Mouse (Mus musculus): ENCODE results near the gene Inhbb. TPM values are rescaled to one million over a fixed set of nuclear protein-coding genes. Genes with fewer than 3 reads are reported as not detected.

The Inhbb gene
- polyA plus RNA-seq, 1 experiment from 2014 or later = 3.0 TPM

DNA sequence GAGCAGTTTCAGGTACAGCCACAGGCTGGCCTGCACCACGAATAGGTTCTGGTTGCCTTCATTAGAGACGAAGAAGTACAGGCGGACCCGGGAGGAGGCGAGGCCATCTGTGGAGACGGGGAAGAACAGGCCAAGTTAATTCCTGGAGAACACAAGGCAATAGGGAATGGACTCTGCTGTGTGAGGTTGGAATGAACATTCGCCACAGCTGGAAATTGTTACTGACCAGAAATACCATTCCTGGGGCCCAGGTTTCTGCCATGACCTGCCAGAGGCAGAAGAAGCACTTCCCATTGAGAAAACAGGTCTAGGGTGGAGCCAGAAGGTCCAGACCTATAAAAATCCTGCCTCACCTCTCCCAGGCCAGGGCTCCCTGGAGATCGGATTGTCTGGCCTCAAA is 4.1 kb downstream of the Inhbb start:
- peaks cover 4% of the 10 kb centered on the region; the same call in 1 of the 2 replicates for H3K36me3 ChIP-seq
- WGBS = 72% methylated on average over 8 of the region's 8 CpGs
- no peak overlapping the region for H3K9ac ChIP-seq
- no peaks in the 10 kb centered on the region for H3K9me3 ChIP-seq
- no peak overlapping the region for H3K4me3 ChIP-seq
- H3K27me3 ChIP-seq (replicated peaks) = peaks cover 64% of the 10 kb centered on the region
- H3K4me2 ChIP-seq (replicated peaks) = no peak overlapping the region
- H3K27ac ChIP-seq = no peak overlapping the region
- peaks cover 25% of the 10 kb centered on the region for H3K4me1 ChIP-seq
- ATAC-seq (ENCODE audit: low FRiP score, low read depth) = no peak

DNA sequence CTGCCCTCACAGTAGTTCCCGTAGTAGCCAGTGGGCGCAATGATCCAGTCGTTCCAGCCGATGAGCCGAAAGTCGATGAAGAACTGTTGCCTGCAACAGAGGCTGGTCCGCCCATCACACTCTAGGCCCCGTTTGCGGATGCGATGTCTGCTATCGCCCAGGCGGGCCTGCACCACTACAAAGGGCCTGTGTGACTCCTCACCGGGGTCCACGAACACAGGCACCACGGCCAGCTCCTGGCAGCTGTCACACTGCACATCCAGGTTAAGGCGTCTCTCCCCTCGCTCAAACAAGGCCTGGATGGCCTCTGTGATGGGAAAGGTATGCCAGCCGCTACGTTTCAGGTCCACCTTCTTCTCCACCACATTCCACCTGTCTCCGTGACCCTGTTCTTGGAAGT is 4.5 kb downstream of the Inhbb start:
- Histone ChIP-seq H3K4me2 (replicated peaks) (no peak overlapping the region), H3K4me3 (no peak overlapping the region), H3K9ac (no peak overlapping the region), H3K27me3 (replicated peaks) (peaks cover 59% of the 10 kb centered on the region), H3K27ac (no peak overlapping the region), H3K36me3 (peaks cover 4% of the 10 kb centered on the region; the same call in 1 of the 2 replicates), H3K4me1 (peaks cover 21% of the 10 kb centered on the region), H3K9me3 (no peaks in the 10 kb centered on the region)
- ATAC-seq (ENCODE audit: low FRiP score, low read depth) = no peak
- WGBS = 81% methylated on average over 20 of the region's 20 CpGs

DNA sequence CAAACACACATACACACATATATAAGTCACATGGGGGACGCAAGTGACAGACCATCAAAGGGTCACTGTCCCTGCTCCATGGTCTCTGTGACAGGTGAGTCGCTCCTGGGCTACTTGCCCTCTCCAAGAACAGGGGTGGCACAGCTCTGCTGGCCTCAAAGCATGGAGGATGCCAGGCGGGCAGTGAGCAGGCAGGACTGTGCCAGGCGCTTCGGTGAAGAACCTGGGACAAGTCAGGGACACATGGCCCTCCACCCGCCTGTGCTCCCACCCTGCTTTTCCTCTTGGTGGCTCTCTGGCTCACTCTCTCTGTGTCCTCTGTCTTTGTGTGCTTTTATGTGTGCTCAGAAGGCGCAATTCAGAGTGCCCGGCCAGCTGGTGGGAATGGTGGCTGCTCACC is 5.4 kb downstream of the Inhbb start:
- no peak for ATAC-seq (ENCODE audit: low FRiP score, low read depth)
- H3K9me3 ChIP-seq = no peaks in the 10 kb centered on the region
- no peak overlapping the region for H3K9ac ChIP-seq
- no peak overlapping the region for H3K4me3 ChIP-seq
- H3K27me3 ChIP-seq (replicated peaks) = peaks cover 51% of the 10 kb centered on the region
- peaks cover 4% of the 10 kb centered on the region; the same call in 1 of the 2 replicates for H3K36me3 ChIP-seq
- 62% methylated on average over 8 of the region's 8 CpGs for WGBS
- no peak overlapping the region for H3K4me2 ChIP-seq (replicated peaks)
- H3K27ac ChIP-seq = no peak overlapping the region
- peaks cover 17% of the 10 kb centered on the region for H3K4me1 ChIP-seq

DNA sequence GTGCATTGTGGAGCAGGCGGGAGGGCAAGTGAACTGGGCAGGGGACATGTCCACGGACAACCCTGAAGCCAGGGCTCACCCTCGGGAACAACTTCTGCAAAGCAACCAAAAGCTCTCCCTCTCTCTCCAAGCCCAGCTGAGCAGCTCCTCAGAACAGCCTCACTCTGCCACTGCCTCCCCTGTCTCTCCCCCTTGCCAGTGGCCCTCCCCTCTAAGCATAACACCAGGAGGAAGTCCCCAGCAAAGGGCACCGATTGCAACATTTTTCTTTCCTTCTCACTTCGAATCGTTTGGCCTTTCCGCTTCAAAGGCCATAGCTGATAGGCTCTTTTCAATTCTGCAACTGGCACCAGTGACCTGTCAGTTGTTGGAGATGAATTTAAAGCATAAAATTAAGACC is 5.9 kb downstream of the Inhbb start:
- ATAC-seq (ENCODE audit: low FRiP score, low read depth) = no peak
- H3K9me3 ChIP-seq = no peaks in the 10 kb centered on the region

DNA sequence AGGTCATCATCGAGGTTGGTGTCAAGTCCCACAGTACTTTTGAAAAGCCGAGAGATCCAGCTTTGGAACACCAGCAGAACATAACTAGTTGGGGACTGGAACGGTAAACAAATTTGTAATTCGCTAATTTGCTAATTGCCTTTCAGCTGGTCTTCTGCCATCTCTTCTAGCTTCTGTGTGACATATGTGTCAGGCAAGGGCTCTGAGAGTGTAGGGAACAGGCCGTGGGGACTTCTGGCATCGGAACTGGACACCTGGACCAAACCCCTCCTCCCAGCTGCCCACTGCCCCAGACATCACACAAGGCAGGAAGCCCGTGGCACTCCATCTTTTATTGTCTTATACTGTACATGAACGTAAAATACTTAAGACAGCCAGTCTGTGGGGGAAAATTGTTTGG is 6.9 kb downstream of the Inhbb start:
- Histone ChIP-seq H3K9me3 (no peaks in the 10 kb centered on the region), H3K27ac (no peak overlapping the region), H3K9ac (no peak overlapping the region), H3K27me3 (replicated peaks) (peaks cover 40% of the 10 kb centered on the region), H3K4me1 (peaks cover 9% of the 10 kb centered on the region; the same call in 1 of the 2 replicates), H3K4me3 (no peak overlapping the region), H3K36me3 (peaks cover 4% of the 10 kb centered on the region; the same call in 1 of the 2 replicates), H3K4me2 (replicated peaks) (no peak overlapping the region)
- 92% methylated on average over 8 of the region's 8 CpGs for WGBS
- no peak for ATAC-seq (ENCODE audit: low FRiP score, low read depth)

More for the DNA sequence above, 5.9 kb downstream of the Inhbb start:
- H3K27ac ChIP-seq = no peak overlapping the region
- H3K4me3 ChIP-seq = no peak overlapping the region
- 72% methylated on average over 7 of the region's 7 CpGs for WGBS
- peaks cover 4% of the 10 kb centered on the region; the same call in 1 of the 2 replicates for H3K36me3 ChIP-seq
- H3K4me1 ChIP-seq = peaks cover 17% of the 10 kb centered on the region
- H3K27me3 ChIP-seq (replicated peaks) = peaks cover 47% of the 10 kb centered on the region
- no peak overlapping the region for H3K9ac ChIP-seq
- no peak overlapping the region for H3K4me2 ChIP-seq (replicated peaks)

DNA sequence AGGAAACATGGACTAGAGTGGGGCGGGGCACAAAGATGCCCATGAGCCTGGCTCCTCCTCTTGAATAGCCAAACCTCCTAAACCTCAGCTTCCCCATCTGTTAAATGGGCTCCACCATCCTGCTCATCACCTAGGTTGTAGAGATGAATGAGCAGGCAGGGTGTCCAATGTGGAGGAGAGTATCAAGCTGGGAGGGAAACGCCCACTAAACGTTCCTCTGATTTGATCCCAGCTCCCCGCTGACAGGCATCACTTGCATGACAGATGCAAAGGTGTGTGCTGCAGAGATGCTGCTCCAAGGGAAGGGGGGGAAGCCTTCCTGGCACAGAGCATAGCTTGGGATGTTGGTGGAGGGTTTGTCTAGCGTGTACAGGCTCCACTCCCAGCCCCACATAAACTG is 11.4 kb downstream of the Inhbb start:
- H3K9me3 ChIP-seq = no peaks in the 10 kb centered on the region
- no peaks in the 10 kb centered on the region for H3K36me3 ChIP-seq
- H3K27ac ChIP-seq = no peak overlapping the region
- WGBS = 85% methylated on average over 5 of the region's 5 CpGs
- no peak overlapping the region for H3K4me2 ChIP-seq (replicated peaks)
- ATAC-seq (ENCODE audit: low FRiP score, low read depth) = no peak
- peaks cover 5% of the 10 kb centered on the region; the same call in 1 of the 2 replicates for H3K4me1 ChIP-seq
- H3K4me3 ChIP-seq = no peak overlapping the region
- H3K27me3 ChIP-seq (replicated peaks) = no peaks in the 10 kb centered on the region
- H3K9ac ChIP-seq = no peak overlapping the region

DNA sequence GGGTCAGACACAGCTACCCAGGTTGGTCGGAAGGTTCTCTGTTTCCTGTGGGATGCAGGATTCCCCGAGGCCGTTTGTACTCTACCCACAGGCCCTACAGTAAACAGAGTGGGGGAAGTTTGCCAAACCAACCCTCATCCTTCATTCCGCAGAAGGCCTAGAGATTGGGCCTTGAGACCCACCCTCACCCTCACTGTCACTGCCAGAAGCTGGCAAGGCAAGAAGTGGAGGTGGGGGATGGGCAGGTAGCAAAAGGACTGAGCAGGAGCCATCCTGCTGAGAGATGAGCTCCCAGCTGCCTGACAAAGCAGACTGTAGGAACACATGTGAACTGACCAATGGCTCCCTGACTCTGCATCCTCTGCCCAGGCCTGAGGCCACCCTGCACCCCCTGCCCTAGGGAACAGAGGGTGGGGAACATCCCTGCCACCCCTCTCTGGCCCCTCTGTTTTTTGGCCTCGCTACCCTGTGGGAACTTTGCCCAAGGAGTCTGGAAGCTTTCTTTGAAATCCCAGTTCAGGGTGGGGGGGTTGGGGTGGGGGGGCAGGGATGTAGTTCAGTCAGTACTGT is 12.4 kb downstream of the Inhbb start:
- H3K27me3 ChIP-seq (replicated peaks) = no peaks in the 10 kb centered on the region
- H3K27ac ChIP-seq = no peak overlapping the region
- ATAC-seq (ENCODE audit: low FRiP score, low read depth) = no peak
- H3K36me3 ChIP-seq = no peaks in the 10 kb centered on the region
- 69% methylated on average over 5 of the region's 5 CpGs for WGBS
- no peak overlapping the region for H3K4me2 ChIP-seq (replicated peaks)
- no peaks in the 10 kb centered on the region for H3K9me3 ChIP-seq
- peaks cover 5% of the 10 kb centered on the region; the same call in 1 of the 2 replicates for H3K4me1 ChIP-seq
- no peak overlapping the region for H3K9ac ChIP-seq
- no peak overlapping the region for H3K4me3 ChIP-seq

DNA sequence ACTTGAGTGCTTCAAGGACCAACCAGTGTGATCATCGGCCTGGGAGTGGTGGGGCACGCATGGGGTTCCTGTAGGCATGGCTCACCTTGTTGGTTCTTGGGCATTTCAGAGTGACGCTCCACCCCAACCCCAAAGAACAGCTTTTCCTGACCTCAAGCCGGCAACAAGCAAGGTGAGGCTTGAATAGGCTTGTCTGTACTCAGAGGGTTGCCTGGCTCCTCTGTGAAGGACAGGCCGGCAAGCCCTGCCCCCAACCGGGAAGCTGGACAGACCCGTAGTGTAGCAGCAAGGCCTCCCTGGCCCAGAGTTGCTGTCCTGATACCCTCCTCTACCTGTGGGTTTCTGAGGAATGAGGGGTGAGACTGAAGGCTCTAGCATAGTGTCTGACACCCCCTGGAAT is 12.9 kb downstream of the Inhbb start:
- H3K4me1 ChIP-seq = peaks cover 5% of the 10 kb centered on the region; the same call in 1 of the 2 replicates
- 80% methylated on average over 7 of the region's 7 CpGs for WGBS
- H3K36me3 ChIP-seq = no peaks in the 10 kb centered on the region
- ATAC-seq (ENCODE audit: low FRiP score, low read depth) = no peak
- H3K27me3 ChIP-seq (replicated peaks) = no peaks in the 10 kb centered on the region
- H3K4me2 ChIP-seq (replicated peaks) = no peak overlapping the region
- no peaks in the 10 kb centered on the region for H3K9me3 ChIP-seq
- no peak overlapping the region for H3K4me3 ChIP-seq
- no peak overlapping the region for H3K9ac ChIP-seq
- no peak overlapping the region for H3K27ac ChIP-seq

DNA sequence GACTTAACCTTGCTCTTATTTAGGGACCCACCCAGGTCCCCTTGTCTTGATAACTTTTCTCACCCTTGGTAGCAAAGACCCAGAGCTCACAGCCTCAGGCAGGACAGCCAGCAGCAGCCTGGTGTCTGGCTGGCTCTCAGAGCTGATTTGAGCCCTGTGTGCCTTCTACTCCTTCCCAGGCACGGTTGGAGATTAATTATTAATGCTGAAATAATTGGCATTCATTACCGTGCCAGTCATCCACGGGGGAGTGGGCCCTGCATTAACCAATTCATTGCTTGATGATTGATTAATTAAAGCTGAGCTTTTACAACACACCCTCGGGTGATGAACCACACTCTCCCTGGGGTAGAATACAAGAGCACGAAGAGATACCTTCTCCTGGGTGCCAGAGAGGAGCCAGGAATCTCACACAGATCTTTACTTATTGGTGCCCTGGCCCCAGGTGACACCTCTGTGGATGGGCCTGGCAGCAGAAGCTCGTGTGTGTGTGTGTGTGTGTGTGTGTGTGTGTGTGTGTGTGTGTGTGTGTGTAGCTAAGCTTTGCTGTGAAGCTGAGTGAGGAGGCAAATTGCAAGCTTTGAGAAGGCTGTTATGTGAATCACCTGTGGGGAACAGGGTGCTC is 14.2 kb downstream of the Inhbb start:
- peaks cover 5% of the 10 kb centered on the region; the same call in 1 of the 2 replicates for H3K4me1 ChIP-seq
- no peak overlapping the region for H3K4me3 ChIP-seq
- no peak overlapping the region for H3K9ac ChIP-seq
- no peak overlapping the region for H3K4me2 ChIP-seq (replicated peaks)
- peak; percentile 57 for ATAC-seq (ENCODE audit: low FRiP score, low read depth)
- WGBS = 27% methylated on average over 6 of the region's 6 CpGs
- no peaks in the 10 kb centered on the region for H3K36me3 ChIP-seq
- no peaks in the 10 kb centered on the region for H3K27me3 ChIP-seq (replicated peaks)
- no peaks in the 10 kb centered on the region for H3K9me3 ChIP-seq
- no peak overlapping the region for H3K27ac ChIP-seq

DNA sequence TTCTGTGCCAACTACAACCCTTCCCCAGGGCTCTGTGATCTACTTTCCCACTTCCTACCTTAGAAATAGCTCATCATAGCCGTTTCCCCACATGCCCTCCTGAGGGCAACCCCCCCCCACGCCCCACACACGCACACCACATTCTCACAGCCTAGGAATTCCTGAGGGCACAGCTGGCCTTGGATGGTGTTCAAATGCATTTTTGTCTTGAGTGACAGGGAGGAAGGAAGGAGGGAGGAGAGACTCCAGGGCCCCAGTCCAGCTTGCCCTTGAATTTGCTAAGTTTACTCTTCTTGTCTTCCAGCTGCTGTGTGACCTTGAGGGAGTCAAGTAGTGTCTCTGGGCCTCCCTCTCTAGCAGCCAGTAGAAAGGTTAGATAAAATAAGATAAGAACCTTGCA is 17.2 kb downstream of the Inhbb start:
- Histone ChIP-seq H3K27ac (no peak overlapping the region), H3K36me3 (no peaks in the 10 kb centered on the region), H3K4me3 (no peak overlapping the region), H3K4me2 (replicated peaks) (no peak overlapping the region), H3K9me3 (no peaks in the 10 kb centered on the region), H3K27me3 (replicated peaks) (no peaks in the 10 kb centered on the region), H3K9ac (no peak overlapping the region), H3K4me1 (peaks cover 3% of the 10 kb centered on the region; the same call in 1 of the 2 replicates)
- no peak for ATAC-seq (ENCODE audit: low FRiP score, low read depth)
- WGBS = 65% methylated on average over 3 of the region's 3 CpGs

DNA sequence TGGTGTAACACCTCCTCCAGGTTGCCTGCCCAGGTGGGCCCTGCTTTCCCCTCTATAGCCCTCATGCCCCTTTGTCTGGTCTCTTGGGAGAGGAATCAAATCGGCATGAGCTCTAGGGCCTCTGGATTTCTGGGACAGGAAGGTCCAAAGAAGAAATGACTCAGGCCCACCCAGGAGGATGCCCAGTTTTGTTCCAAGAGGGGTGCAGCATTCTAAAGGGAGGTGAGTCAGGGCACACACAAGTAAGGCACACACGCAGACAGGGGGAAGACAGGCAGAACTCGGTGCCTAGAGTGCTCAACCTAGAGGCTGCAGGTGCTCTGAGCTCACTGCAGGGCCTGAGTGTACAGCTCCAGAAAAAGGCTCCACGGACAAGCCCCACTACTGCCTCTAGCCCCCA is 17.7 kb downstream of the Inhbb start:
- Histone ChIP-seq H3K4me3 (no peak overlapping the region), H3K4me2 (replicated peaks) (no peak overlapping the region), H3K9ac (no peak overlapping the region), H3K27ac (no peak overlapping the region), H3K9me3 (no peaks in the 10 kb centered on the region), H3K4me1 (no peaks in the 10 kb centered on the region), H3K27me3 (replicated peaks) (no peaks in the 10 kb centered on the region), H3K36me3 (no peaks in the 10 kb centered on the region)
- 88% methylated on average over 4 of the region's 4 CpGs for WGBS
- no peak for ATAC-seq (ENCODE audit: low FRiP score, low read depth)

DNA sequence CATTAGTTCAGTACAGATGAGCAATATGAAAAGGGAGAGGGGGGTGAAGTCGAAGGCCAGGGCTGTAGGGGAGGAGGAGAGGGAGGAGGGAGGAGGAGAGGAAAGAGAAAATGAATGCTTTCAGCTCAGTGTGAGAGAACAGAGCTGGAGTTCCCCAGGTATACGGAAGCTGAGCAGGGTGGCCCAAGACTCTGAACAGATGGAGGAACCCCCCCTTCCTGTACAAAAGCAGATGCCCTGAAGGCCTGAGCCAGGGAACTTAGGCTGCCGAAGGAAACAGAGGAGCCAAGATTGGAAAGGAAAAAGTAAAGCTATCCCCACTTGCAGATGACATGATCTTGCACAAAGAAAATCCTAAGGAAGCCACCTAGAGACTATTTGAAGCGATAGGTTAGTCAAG is 20.8 kb downstream of the Inhbb start:
- no peak for ATAC-seq (ENCODE audit: low FRiP score, low read depth)
- no peak overlapping the region for H3K4me3 ChIP-seq
- H3K9ac ChIP-seq = no peak overlapping the region
- no peaks in the 10 kb centered on the region for H3K4me1 ChIP-seq
- WGBS = 74% methylated on average over 4 of the region's 4 CpGs
- H3K4me2 ChIP-seq (replicated peaks) = no peak overlapping the region
- no peak overlapping the region for H3K27ac ChIP-seq
- no peaks in the 10 kb centered on the region for H3K36me3 ChIP-seq
- no peaks in the 10 kb centered on the region for H3K27me3 ChIP-seq (replicated peaks)
- H3K9me3 ChIP-seq = no peaks in the 10 kb centered on the region

DNA sequence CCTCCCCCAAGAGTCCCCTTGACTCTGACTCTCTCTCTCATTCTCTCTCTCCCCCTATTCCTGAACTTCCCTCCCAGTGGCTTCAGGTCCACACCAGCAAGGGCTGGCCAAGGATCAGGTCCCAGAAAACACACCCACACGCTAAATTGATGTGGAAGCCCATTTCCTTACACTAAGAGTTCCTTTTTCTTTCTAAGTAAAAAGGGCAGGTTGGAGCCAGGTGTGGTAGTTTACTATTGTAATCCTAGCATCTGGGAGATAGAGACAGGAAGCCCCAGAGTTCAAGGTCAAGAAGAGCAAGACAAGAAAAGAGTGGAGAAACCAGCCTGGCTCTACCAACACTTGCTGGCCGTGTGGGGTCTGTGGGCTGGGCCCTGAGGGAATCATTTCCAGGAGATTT is 23.4 kb downstream of the Inhbb start:
- H3K4me2 ChIP-seq (replicated peaks) = no peak overlapping the region
- no peaks in the 10 kb centered on the region for H3K36me3 ChIP-seq
- no peaks in the 10 kb centered on the region for H3K27me3 ChIP-seq (replicated peaks)
- WGBS = 71% methylated on average over 2 of the region's 2 CpGs
- H3K4me3 ChIP-seq = no peak overlapping the region
- no peak for ATAC-seq (ENCODE audit: low FRiP score, low read depth)
- no peaks in the 10 kb centered on the region for H3K9me3 ChIP-seq
- H3K27ac ChIP-seq = no peak overlapping the region
- no peak overlapping the region for H3K9ac ChIP-seq
- no peaks in the 10 kb centered on the region for H3K4me1 ChIP-seq

All from neural tube, embryonic 12.5 days (tissue).